Mouse (Mus musculus) cerebellum, adult 8-10 months (tissue): ENCODE measurements around the gene Gria4.
"Not testable (repeated sequence)": the region's sequence is repeated elsewhere in the genome, so short reads cannot be mapped to it uniquely, and the experiment has no call there.

Experiments
- DNase-seq: peaks from one replicate; pipeline ENCODE4 v3.0.0; 2022

The Gria4 gene

DNA sequence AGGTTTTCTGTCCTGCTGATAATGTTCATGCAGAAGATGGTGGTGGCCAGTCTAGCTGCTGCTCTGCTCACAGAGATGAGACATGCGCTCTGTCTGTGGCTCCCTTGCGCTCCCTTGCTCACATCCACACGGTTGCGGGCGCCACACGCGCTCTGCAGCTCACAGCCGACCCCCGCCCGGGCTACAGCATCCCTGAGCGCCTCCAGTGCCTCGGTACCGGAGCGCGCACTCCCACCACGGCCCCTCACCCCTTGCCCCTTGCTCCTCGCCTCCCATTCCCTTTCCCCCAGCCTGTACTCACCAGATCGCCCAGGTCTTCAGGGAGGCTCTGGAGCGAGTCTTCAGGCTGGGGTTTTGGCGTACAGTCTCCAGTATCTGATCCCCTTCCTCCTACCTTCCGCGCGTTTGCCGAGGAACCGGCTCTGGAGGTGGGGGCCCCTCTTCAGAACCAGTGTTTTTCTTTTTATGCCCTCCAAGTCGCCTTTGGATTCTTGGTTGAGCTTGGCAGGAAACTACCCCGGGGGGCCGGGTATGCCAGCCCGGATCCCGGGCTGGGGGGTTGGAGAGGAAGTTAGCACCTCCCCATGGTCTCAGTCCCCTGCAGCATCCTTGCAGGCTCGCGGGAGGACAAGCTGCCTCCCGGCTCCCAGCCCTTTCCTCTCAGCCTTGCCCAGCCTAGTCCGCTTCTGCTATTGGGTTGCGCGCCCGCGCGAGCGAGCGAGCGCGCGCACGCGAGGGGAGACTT is at the start of gene Gria4:
Gene Gria4 (minus strand): TSS at position 691 of the 745 bp plus-strand sequence.
- DNase-seq = peak; percentile 85

DNA sequence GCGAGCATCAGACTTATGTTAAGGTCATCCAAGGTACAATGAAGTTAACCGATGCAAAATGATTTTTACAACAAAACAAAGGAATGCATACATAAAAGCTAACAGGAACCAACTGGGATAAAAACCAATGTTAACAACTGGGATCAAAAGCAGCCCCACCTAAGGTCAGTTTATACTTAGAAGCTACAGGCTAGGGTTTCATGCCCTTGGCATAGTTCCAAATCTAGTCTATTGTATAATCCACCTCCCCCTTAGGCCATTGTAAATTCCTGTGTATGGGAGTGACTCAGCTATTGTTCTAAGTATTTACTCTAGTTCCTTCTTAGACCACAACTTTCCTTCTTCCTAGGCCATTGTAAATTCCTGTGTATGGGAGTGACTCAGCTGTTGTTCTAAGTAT is 14.9 kb upstream of the Gria4 start:
- not testable (repeated sequence) for DNase-seq

DNA sequence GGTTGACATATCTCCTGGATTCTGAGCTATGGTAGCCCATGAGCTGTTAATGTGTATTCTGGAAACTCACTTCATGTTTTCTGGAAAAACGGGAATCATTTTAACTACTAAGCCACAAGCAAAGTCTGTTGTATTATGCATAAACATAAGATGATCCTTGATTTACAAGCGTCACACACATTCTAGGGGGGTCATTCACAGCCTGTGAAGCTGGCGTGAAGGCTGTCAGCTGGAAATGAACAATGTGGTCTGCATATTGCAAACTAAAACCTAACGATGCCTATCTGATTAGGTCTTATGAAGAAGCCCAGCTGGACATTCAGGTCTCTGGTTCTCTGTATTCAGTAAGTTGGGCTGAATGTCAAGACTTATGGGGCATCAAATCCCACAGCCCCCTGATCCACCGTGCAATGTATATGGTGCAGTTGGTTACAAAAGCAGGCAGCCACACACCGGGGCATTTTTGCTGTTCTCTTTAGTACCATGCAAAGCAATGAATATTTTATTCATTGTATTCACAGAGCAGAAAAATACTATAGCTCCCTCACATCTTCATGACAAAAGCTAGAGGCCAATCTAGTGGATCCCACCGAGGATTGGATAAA is 7.2 kb upstream of the Gria4 start:
- DNase-seq = no peak

DNA sequence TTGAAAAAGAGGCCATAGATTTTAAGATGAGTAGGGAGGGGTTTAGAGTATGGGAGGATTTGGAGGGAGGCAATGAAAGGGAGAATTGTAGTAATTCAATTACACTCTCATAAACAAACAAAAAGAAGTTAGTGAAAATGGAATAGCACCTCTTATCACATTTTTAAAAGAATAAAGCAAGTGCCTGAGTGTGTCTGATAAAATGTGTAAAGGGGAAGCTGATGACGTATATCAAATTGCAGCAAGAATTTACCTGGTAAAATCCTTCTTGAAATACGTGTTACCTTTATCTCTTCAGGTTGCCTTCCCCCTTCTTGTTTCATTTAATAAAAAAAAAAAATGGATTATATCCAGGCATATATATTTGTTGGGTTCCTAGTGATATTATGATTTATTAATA is 1.4 kb upstream of the Gria4 start:
- DNase-seq = no peak

DNA sequence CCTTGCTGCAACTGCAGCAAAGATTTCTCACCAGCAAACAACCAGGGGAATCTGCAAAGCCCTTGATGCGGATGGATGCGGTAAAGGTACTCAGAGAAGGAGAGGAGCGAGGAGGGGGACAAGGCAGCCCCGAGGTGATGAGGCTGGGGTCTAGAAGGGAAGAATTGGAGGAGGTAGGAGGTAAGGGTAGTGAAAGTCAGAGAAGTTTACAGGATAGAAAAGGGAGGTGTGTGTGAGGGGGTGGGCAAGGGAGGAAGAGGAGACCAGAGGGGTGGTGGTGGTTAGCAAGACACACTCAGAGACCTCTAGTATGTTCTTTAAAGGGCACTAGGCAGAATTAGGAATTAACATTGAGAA is 233 bp upstream of the Gria4 start:
- no peak for DNase-seq

DNA sequence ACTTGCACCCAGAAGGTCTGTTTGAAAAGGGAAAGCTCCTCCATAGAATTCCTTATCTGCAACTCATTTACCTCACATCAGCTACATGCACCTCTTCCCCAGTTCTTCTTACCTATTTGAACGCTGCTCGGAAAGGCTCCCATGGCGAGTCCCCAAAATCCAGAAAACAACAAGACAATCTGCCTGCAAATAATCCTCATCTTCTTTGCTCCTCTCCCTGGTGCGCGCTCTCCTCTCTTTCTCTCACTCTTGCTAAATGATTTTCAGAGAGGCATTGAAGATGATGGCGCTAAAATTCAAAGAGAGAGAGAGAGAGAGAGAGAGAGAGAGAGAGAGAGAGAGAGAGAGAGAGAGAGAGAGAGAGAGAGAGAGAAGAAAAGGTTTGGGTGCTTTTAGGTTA is 959 bp downstream of the Gria4 start:
- peak; percentile 48 for DNase-seq

DNA sequence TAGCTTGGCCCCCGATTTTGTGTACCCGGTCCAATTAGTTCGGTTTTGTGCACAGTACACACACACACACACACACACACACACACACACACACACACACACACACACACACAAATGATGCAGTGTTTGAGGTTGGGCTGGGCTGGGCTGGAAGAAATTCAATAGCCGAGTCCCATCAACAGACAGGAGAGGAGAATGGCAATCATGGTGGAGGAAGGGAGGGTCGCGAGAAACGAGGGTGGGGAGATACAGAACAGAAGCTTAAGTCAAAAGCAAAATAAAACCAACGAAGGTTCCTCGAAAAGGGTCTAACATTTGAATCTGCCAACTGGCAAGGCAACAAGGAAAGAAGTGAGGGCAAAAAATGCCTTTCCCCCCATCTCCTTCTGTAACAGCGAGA is 1.6 kb downstream of the Gria4 start:
- peak; percentile 39 for DNase-seq

DNA sequence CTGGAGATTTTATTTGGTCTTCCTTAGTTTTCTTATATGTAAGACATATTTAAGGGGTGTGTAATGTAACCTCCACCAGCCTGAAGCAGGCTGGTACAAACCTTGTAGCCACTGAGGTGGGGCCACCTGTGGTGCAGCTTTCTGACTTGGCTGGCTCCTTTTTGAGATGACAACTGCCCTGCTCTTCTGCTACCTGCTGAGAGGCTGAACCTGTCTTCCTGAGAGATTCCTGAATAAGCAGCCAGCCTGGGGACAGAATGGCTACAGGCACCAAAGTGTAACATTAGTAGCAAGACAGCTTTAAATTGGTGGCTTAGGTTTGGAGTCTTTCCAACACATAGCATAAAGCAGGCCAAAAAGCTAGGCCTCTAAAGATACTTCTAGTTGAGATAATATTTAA is 46.6 kb downstream of the Gria4 start:
- DNase-seq = peak; percentile 71

DNA sequence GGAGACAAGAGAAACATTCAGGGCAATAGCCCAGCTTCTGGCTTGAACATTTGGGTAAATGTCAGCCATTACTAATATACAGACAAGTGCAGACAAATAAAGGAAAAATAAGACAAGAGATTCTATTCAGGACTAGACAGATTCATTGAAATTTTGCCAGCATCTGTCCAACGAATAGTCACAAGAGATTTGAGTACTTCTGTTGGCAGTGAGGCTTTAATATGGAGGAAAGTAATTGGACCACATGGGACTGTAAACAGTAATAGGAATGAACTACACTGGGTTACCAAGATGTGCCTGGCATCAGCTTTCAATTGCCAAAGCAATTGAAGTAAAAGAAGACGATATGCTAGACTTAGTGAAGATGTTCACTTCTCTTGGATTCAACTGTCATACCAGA is 81.9 kb downstream of the Gria4 start:
- no peak for DNase-seq

DNA sequence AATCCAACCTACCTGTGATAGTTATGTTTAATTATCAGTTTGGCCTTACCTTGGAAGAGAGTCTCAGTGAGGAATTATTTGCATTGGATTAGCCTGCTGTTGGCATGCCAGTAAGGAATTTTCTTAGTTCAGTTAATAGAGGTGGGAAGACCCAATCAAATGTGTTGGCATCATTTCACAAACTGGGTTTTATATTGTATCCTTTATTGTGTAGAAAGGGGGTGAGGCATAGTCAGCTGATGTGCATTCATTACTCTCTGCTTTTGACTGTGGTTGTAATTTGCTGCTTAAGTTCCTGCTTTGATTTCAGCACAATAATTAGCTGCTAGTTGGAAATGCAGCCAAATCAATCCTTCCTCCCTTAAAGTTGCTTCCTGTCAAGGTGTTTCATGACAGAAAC is 83.7 kb downstream of the Gria4 start:
- no peak for DNase-seq

DNA sequence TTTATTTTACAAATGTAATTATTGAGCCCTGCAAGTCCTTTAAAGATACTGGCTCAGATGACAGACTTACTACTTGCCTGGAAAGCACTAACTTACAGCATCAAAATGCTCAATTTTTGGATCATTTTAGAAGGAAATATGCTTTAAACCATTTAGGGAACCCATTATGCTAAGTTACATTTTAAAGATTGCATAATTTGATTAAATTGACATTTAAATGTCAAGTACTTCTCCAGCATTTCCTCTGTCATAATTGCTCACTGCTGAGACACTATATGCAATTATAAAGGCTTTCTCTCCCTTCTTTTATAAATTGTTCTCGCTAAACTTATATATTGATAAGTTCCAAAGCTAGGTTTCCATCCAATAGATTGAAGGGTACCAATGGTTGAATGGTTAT is 108.9 kb downstream of the Gria4 start:
- DNase-seq = no peak

DNA sequence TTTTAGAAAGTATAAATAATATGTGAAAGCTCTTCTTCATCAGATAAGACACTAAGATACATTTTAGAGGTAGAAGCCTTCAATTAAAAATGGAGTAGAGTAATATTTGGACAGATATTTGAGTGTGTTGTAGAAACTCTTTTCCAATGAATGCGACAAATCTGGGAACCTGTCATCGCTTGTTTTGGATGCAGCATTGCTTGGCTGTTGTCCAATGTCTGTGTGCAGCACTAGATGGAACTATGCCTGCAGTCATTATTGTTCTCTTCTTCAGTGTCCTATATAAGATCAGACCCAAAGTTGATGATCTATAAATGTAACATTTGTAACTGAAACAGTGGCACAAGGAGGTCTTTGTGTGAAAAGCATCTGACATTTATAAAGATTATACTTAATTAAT is 115.8 kb downstream of the Gria4 start:
- peak; percentile 62 for DNase-seq

DNA sequence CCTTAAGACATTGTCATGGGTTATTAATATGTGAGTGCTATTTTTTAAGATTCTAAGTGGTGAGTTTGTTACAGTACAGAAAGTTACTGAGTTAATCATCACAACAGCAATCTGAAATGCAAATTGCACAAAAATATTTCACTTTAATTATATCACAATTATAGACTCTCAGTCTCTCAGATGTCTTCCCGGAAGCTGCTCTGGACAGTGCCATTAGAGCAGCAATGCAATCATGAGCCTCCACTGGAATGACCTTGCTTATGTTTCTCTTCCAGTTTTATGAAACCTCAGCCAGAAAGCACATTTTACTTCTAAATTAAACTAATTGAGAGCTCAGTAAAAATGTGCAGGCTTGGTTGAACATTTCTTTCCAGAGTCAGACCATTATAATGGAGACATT is 116.9 kb downstream of the Gria4 start:
- no peak for DNase-seq

DNA sequence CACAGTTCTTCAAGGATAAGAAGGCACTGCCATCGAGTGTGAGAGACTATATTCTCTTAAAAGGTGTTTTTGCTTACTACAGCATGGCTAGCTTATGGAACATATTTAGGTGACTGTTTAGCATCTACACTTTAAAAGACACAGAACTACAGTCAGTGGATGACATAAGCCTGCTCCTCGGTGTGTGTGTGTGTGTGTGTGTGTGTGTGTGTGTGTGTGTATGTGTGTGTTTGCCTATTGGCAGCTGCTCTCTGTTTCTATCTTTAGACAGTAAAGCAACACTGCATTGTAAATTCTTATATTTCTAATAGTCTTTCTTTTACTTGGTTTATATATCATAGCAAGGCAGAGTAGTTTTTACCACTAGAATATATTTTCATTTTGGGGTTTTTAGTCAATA is 130.3 kb downstream of the Gria4 start:
- DNase-seq = no peak

DNA sequence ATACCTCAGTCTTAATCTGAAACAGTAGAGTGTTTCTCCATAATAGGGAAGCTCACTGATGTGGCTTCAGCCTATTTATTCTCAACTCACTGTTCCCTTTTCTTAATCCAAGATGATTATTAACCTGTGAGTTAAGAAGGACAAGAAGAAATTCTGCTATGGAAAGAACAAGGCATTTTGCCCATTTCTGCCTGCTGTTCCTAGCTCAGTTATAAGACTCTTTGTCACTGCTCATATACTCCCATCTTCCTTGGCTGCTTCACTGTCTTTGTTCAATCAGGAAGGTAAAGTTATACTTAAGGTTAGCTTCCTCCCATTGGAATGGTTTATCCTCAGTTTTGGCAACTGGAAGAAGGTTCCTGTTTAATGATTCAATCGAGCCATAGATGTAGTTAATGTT is 133.6 kb downstream of the Gria4 start:
- DNase-seq = no peak

DNA sequence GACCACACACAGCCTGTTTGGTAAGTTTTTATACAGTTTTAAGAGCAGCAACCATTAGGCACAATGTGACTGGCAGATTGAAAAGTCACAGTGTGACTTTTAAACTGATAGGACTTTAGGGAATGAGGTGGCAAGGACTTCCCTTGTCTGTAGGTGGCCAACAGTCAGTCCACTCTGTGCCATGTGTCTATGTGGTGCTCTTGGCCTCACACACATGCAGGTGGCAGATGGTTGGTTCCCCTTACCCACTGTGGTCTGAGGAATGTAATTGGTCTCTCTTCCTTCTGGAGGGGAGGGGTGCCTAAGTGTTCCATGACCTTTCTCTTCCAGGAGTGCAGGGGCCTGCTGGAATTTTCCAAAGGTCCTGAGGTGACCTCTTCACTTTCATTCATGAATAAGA is 137.1 kb downstream of the Gria4 start:
- peak; percentile 40 for DNase-seq

DNA sequence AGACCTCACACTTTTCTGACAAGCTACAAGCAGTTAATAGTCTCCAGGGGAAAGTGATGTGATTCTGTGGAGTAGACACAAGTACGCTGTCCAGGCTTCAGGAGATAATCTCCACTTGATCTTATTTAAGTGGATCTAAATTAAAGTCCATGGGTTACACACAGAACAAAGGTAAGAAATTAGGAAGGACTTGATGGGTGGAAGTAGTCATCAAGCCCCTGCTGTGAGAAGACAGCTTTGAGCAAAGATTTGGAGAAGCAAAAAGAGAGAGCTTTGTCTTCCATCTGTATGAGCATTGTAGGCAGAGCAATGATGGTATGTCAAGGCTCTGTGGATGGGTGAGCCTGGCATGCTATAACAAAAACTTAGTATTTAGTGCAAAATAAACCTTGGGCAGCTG is 141.7 kb downstream of the Gria4 start:
- no peak for DNase-seq

DNA sequence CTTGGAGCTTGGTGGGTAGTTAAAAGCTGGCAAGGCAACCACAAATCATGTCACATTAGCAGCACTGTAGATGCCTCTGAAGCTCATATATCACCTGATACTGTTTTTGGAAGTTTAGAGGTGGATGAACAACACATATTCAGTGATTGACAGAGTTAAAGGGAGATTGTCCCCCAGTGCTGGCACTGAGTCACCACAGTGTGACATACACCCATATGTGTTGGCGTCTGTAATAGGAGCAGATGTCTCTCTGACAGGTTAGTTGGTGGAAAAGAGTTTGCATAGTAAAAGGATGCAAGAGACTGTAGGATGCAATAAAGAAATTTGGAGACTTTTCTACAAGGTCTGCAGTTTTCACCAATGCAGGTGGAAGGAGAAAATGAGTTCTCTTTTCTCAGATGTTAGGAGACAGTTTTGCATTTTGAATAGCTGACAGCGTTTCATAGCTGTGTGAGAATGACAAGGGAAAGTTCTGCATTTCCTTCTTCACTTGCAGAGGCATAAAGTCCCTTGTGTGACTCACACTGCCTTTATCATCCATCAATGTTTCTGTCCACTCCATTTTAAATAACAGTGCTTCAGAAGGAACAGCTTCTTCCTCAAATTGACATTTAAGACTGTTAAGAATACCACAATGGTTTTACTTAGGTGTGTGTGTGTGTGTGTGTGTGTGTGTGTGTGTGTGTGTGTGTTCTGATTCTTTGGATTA is 156.7 kb downstream of the Gria4 start:
- DNase-seq = no peak

DNA sequence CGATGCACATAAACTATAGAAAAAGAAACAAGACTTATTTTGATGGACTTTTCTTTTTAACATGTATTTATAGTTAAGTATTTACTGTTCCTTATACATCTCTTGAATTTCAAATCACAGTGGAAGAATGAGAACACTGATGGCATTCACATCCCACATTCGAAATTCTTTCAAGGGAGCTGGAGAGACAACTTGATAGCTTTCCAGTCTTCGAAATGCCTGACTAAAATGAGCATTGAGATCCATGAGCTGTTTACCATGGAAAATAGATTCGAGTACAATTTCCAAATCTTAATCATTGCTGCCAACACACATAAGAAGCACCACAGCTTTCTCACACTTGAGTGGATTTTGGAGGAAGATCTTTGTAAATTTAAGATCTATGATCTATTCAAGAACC is 164.1 kb downstream of the Gria4 start:
- no peak for DNase-seq

DNA sequence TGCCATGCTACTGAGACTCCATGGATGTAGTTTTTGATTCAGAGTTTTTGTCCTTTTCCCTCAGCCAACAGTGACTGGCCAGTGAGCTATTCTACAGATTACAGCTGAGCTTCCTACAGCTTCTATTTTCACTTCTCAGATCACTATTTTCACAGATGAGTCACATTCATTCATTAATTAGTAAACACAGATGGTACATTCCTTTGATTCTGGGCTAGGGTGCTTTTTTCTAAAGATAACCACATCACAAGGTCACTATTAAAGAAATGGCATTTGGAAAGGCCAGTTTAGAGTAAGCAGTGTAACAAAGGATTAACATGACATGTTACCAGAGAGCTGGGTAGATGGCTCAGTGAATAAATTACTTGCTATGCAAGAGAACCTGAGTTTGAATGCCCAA is 180.7 kb downstream of the Gria4 start:
- DNase-seq = no peak

DNA sequence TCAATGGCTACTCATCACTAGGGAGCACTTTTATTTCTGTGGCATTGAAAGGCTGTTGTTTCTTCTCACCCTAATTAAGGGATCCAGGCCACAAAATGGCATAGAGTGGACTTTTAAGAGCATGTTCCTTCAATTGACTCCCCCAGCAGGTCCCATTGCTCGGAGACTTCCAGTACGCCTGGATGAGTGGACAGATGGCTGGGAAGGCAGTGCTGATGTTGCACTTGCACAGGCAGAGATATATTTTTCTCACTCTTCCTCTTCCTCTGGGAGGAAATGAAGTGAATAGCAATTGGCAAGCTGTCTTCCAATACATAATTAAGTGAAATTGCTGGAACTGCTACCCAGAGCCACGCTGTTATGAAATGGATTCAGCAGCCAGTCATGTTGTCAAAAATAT is 190.7 kb downstream of the Gria4 start:
- DNase-seq = peak; percentile 38

DNA sequence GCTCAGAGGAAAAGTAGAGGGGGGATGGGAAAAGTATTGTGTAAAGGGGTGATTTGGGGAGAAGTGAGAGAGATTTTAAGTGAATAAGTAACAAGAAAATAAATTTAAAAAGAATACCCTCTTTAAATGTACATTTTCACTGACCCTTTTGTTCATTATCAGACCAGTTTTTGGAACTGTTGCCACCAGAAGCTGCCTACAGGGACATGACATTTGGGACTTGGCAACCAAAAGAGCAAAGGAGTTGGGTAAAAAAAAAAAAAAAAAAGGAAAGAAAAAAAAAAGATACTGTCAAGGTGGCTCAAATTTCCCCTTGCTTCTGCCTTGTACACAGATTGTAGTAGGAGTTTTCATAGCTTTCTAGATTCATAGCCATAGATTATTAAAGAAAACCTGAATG is 191.8 kb downstream of the Gria4 start:
- DNase-seq = no peak

DNA sequence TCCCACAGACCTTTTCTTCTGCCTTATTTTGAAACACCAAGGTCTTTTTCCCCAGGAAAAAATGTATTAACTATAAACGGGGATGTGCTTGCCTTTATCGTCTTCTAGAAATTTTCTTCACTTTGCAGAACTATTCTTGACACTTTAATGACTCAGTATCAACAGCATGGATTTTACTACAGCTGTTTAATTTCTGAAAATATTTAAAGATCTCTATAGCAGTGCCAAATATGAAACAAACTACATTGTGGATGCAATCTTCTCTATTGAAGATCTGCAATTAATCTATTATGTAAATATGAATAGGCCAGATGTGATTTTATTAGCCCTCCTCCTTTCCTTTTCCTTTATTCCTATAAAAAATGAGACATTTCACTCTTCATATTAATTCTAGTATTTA is 194.2 kb downstream of the Gria4 start:
- DNase-seq = no peak

DNA sequence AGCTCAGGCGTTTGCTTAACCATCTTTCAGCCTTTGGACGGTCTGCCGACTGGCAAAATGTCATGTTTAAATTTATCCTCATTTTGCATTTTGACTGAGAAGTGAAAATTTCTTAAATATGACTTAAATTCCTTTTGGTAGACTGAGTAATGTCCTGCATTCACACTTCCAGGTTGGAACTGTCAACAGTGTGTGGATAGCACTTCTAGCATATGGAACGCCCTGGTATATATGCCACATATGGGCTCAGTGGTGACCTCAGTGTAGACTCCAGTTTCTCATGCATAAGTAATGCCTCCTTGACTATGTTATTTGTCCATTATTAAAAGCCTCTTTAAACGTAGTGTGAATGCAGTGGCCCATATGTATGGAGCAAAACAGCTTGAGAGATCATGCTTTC is 222.4 kb downstream of the Gria4 start:
- DNase-seq = no peak
